Mouse (Mus musculus) kidney, postnatal 10 days (tissue): ENCODE measurements around the gene Bbip1.
"Not testable (repeated sequence)": the region's sequence is repeated elsewhere in the genome, so short reads cannot be mapped to it uniquely, and the experiment has no call there.

Experiments
- DNase-seq: peaks from one replicate; pipeline ENCODE4 v3.0.0; 2021; ENCODE audit warnings: mixed read lengths

Bbip1 gene

DNA sequence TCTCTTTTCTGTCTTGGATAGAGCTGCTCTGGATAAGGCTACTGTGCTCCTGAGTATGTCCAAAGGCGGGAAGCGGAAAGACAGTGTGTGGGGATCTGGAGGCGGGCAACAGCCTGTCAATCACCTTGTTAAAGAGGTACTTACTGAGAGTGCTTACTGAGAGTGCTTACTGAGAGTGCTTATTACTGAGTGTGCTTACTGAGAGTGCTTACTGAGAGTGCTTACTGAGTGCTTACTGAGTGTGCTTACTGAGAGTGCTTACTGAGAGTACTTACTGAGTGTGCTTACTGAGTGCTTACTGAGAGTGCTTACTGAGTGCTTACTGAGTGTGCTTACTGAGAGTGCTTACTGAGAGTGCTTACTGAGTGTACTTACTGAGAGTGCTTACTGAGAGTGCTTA, 22.4 kb downstream of the Bbip1 start:
- not testable (repeated sequence) for DNase-seq

DNA sequence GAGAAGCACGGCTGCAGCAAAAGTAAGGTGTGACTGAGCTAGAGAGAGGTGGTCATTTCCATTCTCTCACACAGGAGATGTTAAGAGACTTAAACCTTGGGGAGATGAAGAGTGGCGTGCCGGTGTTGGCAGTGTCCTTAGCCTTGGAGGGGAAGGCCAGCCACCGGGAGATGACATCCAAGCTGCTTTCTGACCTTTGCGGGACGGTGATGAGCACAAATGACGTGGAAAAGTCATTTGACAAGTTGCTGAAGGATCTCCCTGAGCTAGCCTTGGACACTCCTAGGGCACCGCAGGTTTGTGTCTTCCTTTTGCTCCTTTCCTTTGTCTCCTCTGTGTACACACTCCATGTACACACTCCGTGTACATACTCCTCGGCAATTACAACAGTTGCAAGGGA, 24.9 kb downstream of the Bbip1 start:
- DNase-seq, result no peak

DNA sequence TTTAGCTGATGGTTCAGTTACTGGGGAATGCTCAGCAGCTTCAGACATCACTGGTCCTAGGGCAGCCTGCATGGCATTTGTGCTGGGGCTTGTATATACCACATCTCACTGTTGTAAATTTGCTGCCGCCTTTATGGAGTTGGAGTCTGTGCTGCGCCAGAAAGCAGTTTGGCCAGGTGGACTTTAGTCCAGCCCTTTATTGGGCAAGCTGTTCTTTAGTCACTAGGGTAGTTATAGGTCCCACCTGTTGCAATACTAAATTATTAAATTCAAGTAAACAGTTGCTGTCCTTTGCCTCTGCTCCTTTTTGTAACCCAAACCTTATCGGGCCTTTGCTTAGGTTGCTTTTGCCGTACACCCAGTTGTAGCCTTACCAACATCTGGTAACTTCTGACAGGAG, 29.5 kb downstream of the Bbip1 start:
- no peak for DNase-seq

DNA sequence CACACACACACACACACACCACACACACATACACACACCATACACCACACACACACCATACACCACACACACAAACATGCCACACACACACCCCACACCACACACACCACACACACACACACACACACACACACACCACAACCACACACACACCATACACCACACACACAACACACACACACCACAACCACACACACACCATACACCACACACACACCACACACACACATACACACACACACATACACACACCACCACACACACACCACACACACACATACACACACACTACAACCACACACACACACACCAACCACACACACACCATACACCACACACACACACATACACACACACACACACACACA, 37.7 kb downstream of the Bbip1 start:
- DNase-seq, result not testable (repeated sequence)

DNA sequence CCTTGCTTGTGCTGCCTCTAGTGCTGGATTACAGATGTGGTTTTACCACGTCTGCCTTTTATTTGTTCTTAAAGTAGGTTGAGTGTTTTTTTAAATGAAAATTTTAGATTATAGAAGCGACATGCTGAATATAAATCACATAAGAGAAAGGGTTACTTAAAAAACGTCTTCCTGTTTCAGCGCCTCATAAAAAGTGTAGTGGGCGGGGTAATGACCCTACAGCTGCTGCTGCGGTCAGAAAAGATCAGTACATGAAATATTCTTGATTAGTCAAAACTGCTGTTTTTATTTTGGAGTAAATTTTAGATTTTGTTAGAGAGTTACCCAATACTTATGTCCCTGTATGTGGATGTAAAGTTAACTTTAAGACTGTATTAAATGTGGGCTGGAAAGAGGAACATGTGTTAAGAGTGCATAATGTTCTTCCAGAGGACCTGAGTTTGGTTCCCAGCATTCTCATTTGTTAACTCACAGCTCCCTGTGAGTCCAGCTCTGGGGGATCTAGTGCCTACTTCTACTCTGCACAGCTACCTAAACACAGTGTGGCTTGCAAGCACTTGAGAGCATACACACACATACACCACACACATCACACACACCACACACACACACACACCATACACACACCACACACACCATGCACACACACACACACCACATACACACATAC, 38.3 kb downstream of the Bbip1 start:
- peak; percentile 53 for DNase-seq

DNA sequence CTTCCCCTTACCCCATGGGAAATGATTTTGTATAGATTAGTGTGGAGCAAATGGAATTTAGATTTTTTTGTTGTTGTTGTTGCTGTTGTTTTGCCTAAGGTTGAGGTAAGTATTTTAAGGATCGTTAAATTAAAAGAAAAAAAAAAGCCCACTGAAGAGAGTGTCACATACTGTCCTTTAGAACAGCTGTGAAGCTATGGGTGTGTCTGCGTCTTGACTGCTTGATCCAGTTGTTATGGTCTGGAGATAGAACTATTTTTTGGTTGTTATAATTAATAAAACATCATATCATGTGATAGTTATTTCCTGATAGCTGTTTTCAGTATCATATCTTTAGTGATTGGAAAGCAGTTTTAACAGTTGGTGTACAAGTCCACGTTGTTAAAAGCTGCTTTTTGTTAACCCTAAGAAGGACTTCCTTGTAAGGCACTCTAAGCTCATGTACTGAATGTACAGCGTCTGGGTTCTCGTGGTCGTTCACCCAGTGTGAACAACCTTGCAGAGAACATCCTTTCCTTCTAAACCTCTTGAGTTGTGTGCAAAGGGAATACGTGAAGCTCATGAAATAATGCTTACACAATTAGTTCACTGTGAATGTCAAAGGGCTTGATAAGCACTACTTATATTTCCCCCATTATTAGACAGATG, 39.5 kb downstream of the Bbip1 start:
- no peak for DNase-seq

DNA sequence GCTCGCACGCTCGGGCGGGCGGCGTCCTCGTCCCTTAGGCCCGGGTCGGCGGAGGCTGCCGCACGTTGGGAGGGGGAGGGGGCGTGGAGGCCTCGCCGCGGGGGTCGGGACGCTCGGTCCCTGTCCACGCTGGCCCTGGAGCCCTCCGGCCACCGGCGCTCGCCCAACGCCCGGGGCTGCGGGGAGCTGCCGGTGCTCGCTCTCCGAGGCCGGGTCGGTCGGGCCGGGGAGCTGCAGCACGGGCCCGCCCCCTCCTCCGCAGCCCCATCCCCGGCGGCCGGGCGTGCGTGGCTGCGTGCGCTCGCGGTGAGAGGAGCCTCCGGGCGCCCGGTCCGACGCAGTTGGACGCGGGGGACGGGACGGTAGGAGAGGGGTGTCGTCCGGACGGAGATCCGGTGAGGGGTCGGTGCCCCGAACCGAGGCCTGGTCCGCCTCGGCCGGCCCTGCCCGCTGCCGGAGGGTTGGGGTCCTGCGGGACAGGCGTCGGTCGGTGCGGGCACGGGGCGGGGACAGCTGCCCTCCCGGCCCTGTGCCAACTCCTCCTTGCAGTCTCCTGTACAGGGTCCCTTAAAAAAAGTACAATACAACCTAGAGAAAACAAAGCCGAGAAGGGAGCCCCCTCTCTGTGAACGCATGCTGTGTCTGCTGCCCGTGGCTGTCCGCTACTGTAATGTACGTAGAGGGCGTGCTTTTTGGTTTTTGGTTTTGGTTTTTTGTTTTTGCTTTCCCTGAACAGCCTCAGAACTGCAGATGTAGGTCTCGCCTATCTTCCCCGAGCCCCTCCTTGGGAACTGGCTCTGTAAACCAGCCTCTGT, 40.7 kb downstream of the Bbip1 start:
- peak; percentile 76 for DNase-seq

DNA sequence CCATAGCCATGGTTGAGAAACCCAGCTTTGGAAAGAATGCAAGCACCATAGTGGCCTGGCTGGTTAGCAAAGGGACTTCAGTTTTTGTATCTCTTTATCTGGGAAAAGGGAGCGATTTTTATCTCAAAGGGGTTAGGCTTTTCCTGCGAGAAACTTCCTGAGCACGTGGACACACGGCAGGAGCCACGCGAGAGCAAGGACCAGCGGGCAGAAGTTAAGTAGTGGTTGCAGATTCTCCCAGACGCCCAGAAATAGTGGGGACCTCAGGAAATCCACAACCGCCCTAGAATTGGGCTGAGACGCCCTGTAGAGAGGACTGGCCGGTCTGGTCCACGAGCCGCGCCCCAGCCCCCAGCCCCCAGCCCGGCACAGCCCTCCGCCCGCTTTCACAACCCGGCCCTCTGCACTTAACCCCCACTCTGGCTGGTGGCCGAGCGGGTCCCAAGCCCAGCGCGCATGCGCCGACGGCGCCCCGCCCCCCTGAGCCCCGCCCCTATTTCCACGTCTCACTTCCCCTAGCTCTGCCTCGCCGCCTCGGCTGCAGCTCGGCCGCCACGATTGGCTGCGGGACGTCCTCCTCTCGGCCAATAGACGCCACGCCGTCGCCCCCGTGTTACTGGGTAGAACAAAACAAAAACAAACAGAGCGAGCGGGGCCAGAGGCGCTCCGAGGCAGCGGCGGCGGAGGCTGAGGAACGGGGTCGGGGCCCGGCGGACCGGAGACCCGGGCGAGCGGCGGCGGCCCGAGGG, 41.5 kb downstream of the Bbip1 start:
- peak; percentile 98 for DNase-seq

DNA sequence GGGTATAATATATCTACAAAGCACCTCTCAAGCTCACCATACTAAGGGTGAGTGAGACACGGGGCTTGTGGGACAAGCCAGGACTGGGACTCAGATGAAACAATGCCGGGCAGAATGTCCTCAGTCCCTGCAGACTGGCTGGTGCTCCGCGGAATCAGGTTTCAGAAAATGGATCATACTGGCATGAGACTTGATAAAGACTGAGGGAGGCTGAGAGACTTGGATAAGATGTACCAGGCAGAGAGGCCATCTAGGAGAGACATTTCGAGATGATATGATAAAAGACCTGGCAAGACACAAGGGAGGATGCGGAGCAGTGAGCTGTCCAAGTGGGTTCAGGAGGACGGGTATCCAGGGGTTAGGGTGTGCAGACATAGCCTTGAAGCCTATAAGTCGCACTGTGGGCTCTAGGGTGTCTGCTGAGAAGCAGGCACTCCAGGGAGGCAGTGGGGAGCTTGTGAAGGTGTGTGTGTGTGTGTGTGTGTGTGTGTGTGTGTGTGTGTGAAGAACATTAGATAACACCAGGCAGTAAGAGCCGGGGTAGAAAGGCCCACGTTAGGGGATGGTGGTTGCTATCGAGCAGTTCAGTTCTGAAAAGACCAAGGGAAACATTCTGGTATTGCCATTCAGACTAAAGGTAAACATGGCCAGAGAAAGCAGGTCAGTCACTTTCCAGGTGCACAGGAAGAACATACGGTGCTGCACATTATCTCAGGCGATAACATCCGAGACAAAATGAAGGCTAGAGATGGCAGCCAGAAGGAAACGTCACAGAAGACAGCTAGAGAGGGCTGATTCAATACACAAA, 42.3 kb downstream of the Bbip1 start:
- DNase-seq, result no peak

DNA sequence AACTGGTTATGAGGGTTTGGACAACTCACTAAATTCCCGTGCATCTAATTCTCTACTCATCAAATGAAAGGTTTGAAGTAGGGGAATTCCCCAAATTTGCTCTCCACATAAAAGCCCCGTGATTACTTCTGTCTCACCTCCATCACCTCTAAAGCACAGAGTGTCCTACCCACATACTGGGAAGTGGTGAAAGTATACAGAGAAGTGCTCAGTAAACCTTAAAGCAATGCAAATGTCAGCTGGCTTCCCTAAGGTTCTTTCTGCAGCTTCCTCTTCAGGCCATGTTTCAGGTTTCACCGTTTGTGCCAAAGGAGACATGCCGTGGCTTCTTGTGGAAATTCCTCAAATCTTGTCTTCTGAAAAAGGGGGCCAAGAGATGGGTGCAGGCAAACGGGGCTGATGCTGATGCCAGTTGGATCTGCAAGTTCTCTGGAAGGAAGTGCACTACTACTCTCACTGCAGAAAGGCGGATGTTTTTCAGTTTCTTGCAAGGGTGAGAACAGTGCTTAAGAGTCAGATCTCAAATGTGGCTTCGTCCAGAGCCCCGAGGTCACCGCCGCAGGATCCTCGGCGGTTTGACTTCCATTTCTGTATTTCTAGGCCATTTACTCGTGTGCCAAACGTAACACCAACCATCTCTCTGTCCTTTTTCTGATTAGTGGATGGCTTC, 44.4 kb downstream of the Bbip1 start:
- DNase-seq, result no peak

DNA sequence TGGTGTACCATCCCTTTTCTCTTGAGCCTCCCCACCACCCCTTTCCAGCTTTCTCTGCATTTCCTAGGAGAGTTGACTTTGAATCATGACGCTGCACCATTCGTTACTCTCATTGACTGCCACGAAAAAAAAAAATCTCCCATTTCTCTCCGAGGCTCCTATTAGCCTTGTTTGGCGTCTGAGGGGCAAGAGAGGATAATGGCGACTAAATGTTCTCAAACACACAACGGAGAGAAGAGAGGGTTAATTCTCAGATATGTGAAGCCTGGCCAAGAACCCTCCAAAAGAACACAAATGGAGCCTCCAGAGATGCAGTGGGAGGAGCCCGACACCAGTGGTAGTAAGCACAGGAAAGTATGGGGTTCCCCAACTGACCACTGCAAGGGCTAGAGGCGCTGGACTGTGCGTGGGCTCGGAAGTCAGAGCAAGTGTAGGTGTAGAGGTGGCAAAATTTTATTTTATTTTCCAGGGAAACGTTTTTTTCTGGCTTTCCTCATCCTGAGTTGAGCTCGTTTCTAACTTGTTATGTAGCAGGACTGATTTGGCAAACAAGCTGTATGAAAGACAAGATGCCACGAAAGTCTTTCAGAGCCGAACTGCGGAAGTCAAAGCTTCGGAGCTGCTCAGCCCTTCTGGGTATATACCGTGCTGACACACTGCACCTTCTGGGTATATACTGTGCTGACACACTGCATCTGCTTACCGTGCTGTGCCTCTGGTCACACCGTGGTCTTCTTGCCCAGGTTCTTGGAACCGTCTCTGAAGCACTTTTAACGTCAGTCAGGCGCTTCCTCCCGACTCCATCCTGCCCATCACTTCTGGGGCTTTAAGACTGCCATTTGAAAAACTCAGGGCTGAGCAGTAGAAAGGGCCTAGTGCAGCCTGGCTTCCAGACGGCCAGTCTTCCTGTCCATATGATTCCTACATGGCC, 45.2 kb downstream of the Bbip1 start:
- peak; percentile 40 for DNase-seq

DNA sequence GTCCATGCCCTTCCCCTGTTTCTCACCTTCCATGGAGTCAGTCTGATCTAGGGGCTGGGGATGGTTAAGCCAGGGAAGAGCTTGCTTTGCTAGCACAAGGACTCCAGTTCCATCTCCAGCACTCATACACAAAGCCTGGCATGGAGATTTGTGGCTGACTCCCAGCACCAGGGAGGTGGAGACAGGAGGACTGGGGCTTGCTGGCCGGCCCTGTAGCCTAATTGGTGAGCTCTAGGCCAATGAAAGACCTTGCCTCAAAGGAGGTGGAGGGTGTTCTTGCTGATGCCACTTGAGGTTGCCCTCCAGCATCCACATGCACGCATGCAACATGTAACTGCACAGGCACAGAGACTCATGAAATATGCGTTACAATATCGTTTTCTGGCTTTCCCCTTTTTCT, 45.9 kb downstream of the Bbip1 start:
- no peak for DNase-seq

DNA sequence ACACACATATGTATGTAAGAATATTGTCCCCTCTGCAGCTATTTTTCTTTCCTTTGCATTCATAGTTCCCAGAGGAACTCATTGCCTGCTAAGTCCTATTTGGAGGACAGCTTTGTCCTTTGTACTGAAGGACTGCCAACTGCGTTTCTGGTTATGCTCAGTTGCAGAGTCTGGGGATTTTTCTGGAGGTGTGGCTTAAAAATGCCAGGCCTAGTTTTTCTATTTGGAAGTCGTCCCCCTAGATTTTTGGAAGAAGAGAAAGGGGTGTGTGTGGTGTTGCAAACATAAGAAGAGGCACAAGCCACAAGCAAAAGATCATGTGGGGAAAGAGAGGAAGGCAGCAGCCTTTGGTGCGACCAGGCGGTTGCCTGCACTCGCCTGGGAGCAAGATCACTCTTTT, 46.4 kb downstream of the Bbip1 start:
- no peak for DNase-seq

DNA sequence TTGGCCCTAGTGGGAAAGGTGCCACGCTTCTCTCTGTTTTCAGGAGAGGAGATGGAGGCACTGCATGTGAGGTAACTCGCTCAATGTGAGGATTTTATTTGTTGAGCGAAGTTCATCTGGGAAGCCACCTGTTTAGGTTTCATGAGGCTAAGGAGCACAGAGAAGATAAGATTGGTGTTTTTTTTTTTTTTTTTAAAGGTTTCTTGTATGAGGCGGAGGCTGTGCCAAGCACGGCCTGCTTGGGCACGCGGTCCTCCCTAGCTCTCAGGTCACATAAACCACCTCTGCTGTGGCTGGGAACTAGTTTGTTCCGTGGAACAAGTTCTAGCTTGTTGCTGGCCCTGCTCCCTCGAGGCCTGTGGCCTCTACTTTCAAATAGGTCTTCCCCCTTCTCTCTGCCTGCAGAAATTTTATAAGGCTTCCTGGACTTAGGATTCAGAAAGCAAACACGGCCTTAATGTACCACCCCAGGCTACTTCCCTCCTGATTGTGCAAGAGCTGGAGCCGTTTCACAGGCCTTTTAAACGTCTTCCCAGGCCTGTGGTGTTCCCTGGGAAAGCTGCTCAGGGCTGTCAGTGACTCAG, 49.8 kb downstream of the Bbip1 start:
- DNase-seq, result no peak

DNA sequence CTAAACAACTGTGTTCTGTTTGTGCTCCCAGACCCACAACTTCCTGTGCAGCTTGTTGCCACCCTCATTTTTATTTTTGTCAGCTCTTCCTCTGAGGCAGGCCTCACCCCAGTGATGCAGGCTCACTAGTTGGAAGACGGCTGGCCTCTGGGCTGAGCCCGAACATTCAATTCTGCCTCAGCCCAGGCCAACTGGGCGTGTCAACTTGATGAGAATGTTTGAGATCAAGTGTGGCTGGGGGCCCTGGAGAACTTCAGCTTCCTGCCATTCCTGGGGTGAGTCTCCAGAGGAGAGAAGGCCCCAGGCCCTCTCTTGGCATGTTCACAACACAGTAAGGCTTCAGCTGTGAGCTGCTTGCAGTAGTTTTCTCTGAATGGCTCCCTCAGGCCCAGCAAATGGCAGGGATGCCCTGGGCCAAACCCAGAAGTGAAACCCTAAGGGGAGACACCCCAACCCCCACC, 50.7 kb downstream of the Bbip1 start:
- DNase-seq, result peak; percentile 55

DNA sequence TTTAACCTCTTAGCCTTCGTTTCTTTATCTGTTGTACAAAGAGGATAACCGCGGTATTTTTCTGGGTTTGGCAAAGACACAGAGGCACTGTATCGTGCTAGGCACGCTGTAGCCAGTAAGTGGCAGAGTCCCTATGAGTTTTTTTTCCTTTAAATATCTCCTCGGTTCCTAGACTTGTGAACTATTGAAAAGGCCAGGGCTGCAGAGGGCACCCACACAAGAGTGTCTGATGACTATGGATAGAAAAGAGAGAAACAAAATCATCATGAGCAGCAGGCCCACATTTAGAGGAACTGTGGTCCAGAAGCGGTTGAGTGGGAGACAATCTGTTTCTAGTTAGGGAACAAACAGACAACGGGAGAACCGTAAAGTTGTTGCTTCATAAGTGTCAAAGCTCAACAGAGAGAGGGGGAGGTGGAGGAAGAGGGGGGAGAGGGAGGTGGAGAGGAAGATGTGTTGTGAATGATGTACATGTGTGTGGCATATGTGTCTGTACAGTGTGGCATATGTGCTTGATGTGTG, 51.5 kb downstream of the Bbip1 start:
- DNase-seq, result no peak

DNA sequence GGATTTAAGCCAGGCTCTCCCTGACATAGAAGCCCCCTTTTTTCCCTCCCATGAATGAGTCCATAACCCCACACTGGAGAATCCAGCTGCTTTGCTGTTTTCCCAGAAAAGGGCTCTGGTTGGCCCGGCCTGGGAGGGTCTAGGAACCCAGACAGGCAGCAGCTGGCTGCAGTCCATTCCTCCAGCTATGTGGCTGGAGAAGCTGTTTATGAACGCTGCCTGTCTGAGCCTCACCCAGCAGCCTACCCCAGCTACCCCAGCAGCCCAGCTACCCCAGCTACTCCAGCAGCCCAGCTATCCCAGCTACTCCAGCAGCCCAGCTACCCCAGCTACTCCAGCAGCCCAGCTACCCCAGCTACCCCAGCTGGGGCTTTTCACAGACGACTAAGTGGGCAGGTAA, 52.4 kb downstream of the Bbip1 start, which contains the start of gene Pdcd4:
Gene Pdcd4 (plus strand): TSS at position 171 of the 400 bp plus-strand sequence.
- peak; percentile 69 for DNase-seq

DNA sequence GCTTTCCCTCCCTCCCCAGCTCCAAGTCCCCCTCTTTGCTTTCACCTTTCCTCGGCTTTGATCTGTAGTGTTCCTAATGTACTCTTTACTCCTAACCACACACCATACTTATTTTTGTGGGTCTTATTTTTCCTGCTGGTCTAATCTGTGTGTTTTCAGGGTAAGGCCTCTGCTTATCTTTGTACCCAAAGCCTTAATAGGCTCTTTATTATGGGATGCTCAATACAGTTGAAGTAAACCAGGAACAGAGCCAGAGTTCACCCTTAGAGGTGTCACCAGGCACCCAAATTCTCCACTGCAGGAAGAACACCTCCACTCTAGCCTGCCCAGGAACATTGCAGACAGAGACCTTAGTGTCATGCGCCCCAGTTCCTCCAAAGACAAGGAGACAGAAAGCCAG, 52.9 kb downstream of the Bbip1 start:
- DNase-seq, result no peak

DNA sequence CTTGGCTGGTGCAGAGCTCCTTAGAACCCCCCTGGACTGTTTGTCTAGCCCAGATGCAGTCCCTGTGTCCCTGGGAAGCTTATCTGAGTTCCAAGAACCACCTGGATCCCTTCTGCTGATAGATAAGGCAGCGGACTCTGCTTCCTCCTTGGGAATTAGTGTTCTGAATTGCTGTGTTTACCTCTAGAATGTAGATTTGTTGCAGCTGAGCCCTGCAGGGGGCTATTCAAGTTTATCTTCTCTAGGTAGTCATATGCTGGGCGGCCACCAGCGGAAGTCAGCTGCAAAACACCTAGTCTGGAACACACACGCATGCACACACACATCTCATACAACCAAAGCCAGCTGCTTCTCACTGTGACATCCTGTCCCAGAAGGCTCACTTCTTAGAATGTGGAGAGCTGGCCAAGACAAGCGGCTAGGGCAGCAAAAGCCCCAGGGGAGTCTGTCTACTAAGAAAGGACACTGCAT, 53.6 kb downstream of the Bbip1 start:
- peak; percentile 35 for DNase-seq

DNA sequence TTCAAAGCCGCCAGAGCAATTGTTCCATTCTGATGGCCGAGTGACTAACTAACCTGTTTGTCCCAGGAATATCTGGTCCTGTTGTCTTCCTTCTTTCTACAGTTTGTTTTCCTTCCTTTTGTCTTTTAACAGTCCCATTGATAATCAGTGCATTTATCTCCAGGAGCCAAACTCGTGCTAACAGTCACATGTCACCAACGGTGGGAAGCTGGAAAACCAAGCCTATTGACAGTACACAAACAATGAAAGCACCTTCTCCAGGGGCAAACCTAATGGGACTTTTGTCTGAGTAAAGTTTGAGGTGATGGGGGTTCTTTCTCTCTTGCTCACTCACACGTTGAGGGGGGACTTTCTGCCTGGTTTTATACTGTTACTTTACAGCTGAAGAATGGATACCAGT, 54.2 kb downstream of the Bbip1 start:
- no peak for DNase-seq
